Mouse (Mus musculus) testis, adult 2 months (tissue): Measurements from ENCODE around the gene Gm21973. TPM values are rescaled to one million over a fixed set of nuclear protein-coding genes. Genes with fewer than 3 reads are reported as not detected.

Source experiments
- H3K27ac ChIP-seq: fragments of 200-500 bp; 2 replicates; pipeline ENCODE4 v1.5.1; 2012; ENCODE audit warnings: low read depth, low read length; ENCODE audit not compliant: control insufficient read depth, insufficient read depth
- H3K27me3 ChIP-seq: fragments of 200-500 bp; 2 replicates; pipeline ENCODE4 v1.6.1; 2012; ENCODE audit warnings: mild to moderate bottlenecking, low read length, moderate library complexity; ENCODE audit not compliant: control insufficient read depth, insufficient read depth
- H3K36me3 ChIP-seq: fragments of 200-500 bp; 2 replicates; pipeline ENCODE4 v1.6.1; 2012; ENCODE audit warnings: mild to moderate bottlenecking, low read length; ENCODE audit not compliant: control insufficient read depth, insufficient read depth
- H3K4me1 ChIP-seq: fragments of 200-500 bp; 2 replicates; pipeline ENCODE4 v1.6.1; 2012; ENCODE audit warnings: low read length; ENCODE audit not compliant: control insufficient read depth, insufficient read depth
- H3K4me3 ChIP-seq: fragments of 200-500 bp; 2 replicates; pipeline ENCODE4 v1.5.1; 2012; ENCODE audit warnings: low read depth, mild to moderate bottlenecking, low read length, moderate library complexity, mixed read lengths; ENCODE audit not compliant: control insufficient read depth
- CTCF ChIP-seq: fragments of 200-500 bp; IDR thresholded peaks from 2 replicates; pipeline ENCODE4 v1.5.1; 2012; ENCODE audit warnings: low read depth, mild to moderate bottlenecking, inconsistent platforms, low read length, moderate library complexity; ENCODE audit not compliant: control insufficient read depth, insufficient read depth, insufficient replicate concordance
- POLR2A ChIP-seq: fragments of 200-500 bp; IDR thresholded peaks from 2 replicates; pipeline ENCODE4 v1.6.1; 2012; ENCODE audit warnings: low read depth, mild to moderate bottlenecking, inconsistent platforms, low read length, moderate library complexity; ENCODE audit not compliant: control insufficient read depth
- polyA plus RNA-seq: library from polyadenylated mRNA; depleted of rRNA; stranded (reverse); fragments of >200 nt; gene quantifications from 2 replicates; pipeline ENCODE4 v1.2.3, GENCODE M21; 2012

The Gm21973 gene
- polyA plus RNA-seq, 1 experiment = not detected

DNA sequence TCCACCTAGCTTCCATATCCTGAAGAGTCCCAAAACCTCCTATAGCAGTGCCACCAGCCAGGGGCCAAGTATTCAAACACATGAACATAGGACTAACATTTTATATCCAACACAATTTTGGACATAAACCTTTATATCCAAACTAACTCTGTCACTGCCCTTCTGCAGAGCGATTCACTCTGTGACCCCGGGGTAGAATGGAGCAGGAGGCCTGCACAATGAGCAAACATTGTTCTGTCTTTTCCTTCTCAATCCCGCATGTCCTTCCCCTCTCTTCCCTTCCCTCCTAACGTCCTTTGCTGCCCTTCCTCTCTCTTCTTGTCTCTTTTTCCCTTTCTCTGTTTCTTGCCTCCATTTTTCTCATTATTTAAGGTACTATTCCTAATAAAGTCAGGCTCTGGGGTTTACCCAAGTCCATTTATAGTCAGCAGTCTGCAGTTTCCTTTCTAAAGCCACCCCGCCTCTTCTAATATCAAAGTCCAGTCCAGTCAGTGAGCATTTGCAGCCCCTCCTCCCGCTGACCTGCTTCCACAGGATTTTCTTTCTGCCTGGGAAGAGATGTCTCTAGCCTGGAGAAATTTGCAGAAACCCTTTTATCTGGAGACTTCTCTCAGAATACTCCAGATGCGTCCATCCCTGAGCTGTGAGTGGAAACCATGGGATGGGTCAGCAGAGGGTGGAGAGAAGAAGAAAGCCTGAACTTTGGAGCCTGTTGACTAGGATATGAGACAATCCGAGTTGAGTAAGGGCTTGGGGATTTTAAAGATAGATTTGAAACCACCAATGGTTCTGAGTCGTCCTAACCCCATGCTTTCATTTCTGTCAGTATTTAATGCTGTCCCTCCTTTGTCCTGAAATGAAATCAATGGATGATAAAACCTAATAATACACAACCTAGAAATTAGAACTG, 33.1 kb downstream of the Gm21973 start, which contains the start of gene Agxt2:
Agxt2 (plus strand) TSS at position 494 of the 910 bp plus-strand sequence.
- no peaks in the 10 kb centered on the region for H3K36me3 ChIP-seq
- H3K27ac ChIP-seq = no peak within 1 kb of the TSS
- TF ChIP-seq CTCF (no peak), POLR2A (no peak)
- no peak within 1 kb of the TSS for H3K4me3 ChIP-seq
- no peaks in the 10 kb centered on the region for H3K27me3 ChIP-seq
- H3K4me1 ChIP-seq = no peaks in the 10 kb centered on the region

DNA sequence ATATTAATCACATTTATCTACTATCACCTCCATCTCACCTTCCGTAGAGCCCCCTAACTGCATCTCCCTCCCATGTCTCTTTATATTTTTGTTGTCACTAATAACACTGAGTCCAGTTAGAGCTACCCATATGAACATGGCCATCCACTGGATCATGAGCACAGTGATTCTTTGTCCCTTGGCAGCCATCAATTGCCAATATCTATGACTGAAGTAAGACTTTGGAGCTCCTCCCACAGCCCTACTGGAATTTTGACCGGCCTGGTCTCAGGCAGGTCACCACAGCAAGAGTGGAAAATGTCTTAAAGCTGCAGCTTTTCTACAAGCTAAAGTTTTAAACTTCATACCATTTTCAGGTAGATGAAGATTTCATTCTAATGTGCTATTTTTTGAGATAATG, 41.2 kb downstream of the Gm21973 start:
- TF ChIP-seq POLR2A = no peak
- no peak for TF ChIP-seq CTCF
- Histone ChIP-seq H3K4me3 (no peak overlapping the region), H3K27me3 (no peaks in the 10 kb centered on the region), H3K4me1 (no peaks in the 10 kb centered on the region), H3K36me3 (no peaks in the 10 kb centered on the region), H3K27ac (no peak overlapping the region)

DNA sequence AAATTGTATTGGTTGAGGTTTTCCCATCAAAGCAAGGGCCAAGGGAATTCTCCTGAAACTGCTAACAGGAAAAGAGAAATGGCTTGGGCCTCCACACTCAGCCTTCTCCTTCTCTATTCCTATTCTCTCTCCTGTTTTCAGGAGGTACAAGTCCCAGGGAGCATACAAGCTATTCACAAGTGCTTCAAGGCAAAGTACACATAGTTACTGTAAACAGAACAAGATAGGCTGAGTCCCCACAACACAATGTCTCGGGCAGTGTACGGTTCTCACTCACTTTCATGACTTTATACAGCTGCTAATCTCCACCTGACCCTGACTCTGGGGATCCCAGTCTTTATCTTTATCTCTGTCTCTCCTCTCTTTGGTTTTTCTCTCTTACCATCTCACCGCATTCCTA, 50.2 kb downstream of the Gm21973 start:
- H3K4me1 ChIP-seq = no peaks in the 10 kb centered on the region
- no peak overlapping the region for H3K4me3 ChIP-seq
- TF ChIP-seq POLR2A (no peak), CTCF (no peak)
- H3K27ac ChIP-seq = no peak overlapping the region
- H3K36me3 ChIP-seq = no peaks in the 10 kb centered on the region
- H3K27me3 ChIP-seq = no peaks in the 10 kb centered on the region

DNA sequence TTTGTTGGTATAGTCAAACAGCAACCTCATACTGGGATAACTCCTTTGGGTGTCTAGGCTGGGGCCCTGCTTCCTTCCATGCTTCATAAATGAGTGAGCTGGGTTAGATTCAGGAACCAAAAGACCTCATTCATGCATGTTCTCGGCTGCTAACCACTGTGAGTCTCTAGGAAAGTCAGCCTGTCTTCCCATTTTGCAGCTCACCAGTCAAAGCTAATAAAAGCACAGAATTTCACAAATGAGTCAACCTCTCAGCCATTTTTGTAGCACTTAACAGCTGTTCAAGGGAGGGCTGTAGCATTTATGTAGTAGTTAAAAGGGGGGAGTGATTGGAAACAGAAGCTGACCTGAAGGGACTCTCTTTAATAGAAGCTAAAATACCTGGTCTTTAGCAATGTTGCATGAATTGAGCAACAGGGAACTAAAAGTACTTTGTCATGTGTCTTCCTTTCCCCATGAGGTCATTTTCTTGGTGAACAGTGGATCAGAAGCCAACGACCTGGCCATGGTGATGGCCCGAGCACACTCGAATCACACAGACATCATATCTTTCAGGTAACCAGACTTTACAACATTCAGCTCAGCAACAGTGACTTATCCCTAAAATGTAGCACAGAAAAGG, 53.3 kb downstream of the Gm21973 start:
- Histone ChIP-seq H3K27ac (no peak overlapping the region), H3K36me3 (no peaks in the 10 kb centered on the region), H3K4me3 (no peak overlapping the region), H3K4me1 (no peaks in the 10 kb centered on the region), H3K27me3 (no peaks in the 10 kb centered on the region)
- TF ChIP-seq CTCF (no peak), POLR2A (no peak)

DNA sequence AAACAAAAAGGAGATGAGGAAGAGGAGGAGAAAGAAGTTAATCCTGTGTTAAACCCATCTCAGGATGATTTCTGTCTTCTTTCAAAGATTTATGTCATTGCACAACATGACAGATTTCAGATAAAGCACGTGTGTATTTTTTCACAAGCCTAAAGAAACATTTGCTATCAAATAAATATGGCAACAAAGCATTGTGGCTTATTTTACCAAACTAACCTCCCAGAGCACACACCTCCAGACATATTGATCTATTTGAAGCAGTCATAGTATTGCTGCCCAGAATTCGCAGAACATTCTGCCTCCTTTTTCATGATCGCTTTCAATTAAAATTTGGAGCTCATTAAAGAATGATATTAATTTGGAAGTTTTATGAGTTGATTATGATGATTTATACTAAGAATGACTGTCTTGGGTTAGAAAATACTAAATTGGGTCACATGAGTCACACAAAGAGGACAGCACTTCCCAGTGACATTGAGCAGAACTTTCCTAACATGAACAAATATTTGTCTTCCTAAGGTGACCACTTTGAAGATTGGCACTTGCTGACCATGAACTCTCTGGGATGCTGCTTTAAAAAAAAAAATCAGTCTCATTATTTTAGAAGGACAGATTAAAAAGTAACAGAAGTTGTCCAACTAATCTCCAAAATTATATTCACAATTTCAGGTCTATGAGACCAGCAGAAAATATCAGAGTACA, 54.7 kb downstream of the Gm21973 start:
- Histone ChIP-seq H3K27me3 (no peaks in the 10 kb centered on the region), H3K4me1 (no peaks in the 10 kb centered on the region), H3K36me3 (no peaks in the 10 kb centered on the region), H3K4me3 (no peak overlapping the region), H3K27ac (no peak overlapping the region)
- TF ChIP-seq CTCF (no peak), POLR2A (no peak)

DNA sequence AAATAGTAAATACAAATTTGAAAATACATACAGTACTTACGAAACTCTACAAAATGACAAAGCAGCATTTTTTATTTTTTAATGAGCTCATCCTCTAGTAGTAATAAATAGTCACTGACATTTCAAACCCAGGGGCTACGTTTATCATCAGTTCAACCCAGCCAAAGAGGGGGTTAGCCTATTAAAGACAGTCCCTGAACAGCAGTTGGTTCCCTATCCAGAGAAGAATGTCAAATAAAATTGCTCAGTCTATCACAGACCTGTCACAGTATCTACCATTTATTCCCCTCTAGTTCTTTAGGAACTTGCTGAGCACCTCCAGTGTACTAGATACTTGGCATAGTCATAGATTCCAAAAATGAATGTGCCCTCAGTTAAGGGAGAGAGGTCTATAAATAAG, 62.1 kb downstream of the Gm21973 start:
- no peaks in the 10 kb centered on the region for H3K36me3 ChIP-seq
- no peaks in the 10 kb centered on the region for H3K27me3 ChIP-seq
- no peak for TF ChIP-seq POLR2A
- no peak for TF ChIP-seq CTCF
- no peak overlapping the region for H3K4me3 ChIP-seq
- H3K4me1 ChIP-seq = no peaks in the 10 kb centered on the region
- no peak overlapping the region for H3K27ac ChIP-seq

DNA sequence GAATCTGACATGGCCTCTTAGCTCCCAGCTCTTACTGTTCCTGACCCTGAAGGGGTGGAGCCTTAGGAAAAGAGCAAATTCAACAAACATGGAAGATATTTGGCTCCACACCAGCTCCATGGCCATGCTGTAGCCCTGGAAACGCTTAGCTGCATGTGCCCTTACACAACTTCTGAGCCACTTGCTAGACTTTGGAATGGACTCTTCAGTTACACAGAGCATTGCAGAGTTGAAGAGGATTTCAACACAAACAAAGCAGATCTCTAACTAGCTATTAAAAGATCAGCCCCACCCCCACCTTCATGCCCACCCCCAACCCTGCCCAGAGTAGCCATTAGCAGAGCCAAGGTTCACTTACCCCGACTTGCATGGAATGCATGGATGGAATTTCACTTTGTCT, 74.6 kb downstream of the Gm21973 start:
- H3K4me1 ChIP-seq = no peaks in the 10 kb centered on the region
- no peak overlapping the region for H3K27ac ChIP-seq
- TF ChIP-seq POLR2A (no peak), CTCF (no peak)
- no peaks in the 10 kb centered on the region for H3K36me3 ChIP-seq
- no peak overlapping the region for H3K4me3 ChIP-seq
- no peaks in the 10 kb centered on the region for H3K27me3 ChIP-seq
